Mouse (Mus musculus): ENCODE data around the gene Bivm.
A peak's percentile ranks its signal among the peaks of the same experiment; 100 is the strongest.

Bivm gene

DNA sequence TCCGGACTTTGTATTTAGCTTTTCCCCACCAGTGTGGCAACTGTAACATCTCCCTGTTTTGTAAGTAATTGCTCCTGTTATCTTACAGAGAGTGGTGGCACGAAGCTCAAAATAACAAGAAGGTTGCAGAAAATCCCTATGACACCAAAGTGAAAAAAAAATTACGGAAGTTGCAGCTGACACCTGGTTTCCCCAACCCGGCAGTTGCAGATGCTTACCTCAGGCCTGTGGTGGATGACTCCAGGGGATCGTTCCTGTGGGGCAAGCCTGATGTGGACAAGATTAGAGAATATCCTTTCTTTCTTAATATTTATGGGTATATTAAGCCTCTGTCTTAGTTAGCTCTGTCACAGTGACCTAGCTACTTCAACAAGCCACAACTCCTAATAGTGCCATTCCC is 59.3 kb downstream of the Bivm start:
- DNase-seq = no peak

DNA sequence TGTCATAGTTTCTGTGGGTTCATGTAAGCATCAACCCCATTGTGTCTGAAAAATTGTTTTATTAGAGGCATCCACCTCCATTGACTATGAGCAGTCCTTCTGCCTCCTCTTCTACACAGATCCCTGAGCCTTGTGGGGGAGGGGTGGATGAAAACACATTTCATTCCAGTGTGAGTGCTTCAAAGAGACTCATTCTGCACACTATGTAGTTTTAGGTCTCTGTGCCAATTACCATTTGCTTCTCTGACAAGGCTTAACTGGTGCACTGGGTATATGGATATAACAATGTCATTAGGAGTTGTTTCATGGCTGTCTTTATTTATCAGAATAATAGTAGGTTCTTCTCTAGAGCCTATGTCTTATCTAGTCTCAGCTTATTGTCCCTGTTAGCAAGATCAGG is 67.6 kb downstream of the Bivm start:
- peak; percentile 28 for DNase-seq

Data from right cerebral cortex, adult 18-20 months (tissue).